Mouse (Mus musculus): Measurements from ENCODE around the gene Trpc4ap.
"Not testable (repeated sequence)": the region's sequence is repeated elsewhere in the genome, so short reads cannot be mapped to it uniquely, and the experiment has no call there.

Gene Trpc4ap

DNA sequence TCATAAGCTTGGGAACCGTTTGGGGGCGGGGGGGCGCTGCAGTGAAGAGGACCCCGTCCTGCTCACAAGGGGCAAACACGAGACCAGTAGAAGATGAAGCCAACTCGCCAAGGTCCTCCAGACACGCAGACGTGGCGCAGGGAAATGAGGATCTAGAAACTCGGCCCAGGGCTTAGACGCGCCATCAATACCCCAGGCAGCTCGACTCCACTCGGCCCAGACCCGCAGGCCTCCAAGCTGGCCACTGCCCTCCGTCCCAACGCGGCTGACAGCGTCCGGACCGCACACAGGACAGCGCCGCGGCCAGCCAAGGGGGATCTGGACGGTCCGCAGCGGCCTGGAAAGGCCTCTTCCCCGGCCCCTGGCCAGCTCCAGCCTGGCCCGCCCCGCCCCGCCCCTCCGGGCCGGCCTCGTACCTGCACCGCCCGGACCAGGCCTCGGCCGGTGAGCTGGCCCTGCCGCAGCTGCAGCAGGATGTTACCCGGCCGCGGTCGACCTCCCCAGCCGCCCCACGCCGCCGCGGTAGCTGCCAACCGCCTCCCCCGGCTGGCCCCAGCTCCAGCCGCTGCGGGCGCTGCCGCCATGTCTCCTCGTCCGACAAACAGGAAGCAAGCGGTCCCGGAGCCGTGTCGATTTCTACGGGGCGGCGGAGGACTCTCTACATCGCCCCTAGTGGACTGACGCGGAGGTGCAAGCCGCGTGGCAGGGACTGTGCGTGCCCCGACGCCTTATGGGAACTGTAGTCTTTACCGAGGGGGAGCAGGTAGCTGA lies at the start of gene Trpc4ap:
Trpc4ap (minus strand) TSS at position 662 of the 771 bp plus-strand sequence.
- DNase-seq (ENCODE audit: low spot score in 2 of 2), result peak; percentile 95 to 99

DNA sequence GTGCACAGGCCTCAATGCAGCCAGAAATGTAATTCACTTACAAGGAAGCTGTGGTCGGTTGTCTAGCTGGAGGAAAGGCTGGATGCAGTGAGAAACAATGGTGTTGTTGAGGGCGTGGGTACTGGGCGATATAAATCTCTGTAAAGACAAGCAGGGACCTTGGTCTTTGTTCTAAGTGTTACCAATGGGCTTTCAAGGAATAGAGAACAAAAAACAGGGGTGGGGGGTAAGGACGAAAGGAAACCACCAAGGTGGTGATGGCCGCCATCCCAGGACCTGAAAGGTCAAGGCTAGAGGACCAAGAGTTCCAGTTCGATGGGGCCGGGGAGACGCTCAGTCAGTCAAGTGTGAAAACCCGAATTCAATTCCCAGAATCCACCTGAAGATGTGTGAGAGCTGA lies 45.6 kb upstream of the Trpc4ap start:
- no peak for DNase-seq (ENCODE audit: low spot score in 2 of 2)

DNA sequence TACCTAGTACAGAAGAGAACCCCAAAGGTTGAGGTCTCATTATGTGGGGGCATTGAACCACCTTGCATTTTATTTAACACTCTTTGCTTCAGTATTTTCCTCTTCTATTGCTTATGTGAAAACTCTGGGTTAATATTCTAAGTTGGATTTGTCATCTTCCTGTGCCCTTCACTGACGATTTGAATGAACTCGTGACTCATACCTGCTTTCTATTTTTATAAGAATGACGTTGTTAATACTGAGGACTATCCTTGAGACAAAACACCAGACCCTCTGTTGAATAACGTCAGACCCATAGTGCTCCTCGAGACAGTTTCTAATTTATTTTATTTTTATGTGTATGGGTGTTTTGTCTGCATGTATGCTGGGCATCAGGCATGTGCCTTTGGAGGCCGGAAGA lies 44.8 kb upstream of the Trpc4ap start:
- DNase-seq (ENCODE audit: low spot score in 2 of 2), result no peak

DNA sequence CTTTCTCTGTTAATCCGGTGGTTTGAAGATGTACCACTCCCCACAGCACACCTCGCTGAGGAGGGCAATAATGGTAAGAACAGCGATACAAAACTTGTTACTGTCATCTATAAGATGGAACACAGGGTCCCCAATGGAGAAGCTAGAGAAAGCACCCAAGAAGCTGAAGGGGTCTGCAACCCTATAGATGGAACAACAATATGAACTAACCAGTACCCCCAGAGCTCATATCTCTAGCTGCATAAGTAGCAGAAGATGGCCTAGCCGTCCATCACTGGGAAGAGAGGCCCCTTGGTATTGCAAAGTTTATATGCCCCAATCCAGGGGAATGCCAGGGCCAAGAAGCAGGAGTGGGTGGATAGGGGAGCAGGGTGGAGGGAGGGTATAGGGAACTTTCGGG lies 43.6 kb upstream of the Trpc4ap start, which contains the start of gene Gm17581:
Gm17581 (minus strand) TSS at position 101 of the 400 bp plus-strand sequence.
- DNase-seq (ENCODE audit: low spot score in 2 of 2), result not testable (repeated sequence)

DNA sequence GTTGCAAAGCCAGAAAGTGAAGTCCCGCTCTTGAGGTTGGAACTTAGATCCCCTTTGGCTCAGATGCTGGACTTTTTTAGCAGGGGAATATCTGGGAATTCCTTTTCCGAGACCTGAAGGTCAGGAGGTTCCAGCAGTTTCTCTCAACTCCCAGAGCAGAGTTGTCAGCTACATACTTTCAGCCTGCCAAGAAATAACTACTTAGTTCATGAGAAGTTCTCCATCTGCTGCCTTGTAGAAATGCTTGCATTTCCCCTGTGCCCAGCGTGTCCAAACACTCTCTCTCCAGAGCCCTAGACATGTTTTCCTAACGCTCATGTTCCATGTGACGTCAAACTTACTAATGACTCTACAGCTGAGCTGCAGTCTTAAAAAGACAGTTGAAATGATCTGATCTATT lies 42.9 kb upstream of the Trpc4ap start:
- no peak for DNase-seq (ENCODE audit: low spot score in 2 of 2)

DNA sequence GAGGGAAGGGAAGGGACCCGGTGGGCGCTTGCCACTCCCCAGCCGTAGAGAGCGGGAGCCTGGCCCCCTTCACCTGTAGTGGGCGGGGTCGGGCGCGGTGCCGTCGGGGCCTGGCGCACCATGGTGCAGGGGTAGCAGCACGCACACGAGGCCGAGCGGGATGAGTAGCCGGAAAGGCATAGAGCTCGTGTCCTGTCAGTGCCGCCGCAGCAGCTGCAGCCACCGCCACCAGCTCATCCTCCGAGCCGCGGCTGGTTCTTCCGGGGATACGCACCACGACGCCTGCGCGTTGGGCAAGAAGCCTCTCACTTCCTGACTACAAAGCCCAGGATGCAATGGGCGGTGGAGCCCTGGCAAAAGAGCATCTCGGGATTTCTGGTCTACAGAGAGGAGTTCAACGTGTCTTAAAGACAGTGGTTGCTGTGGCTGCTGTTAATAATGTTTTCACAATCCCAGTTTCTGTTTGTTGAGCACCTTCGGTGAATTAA lies 37.0 kb upstream of the Trpc4ap start, which contains the start of gene Edem2:
Edem2 (minus strand) TSS at position 318 of the 488 bp plus-strand sequence.
- peak; percentile 88 to 92 for DNase-seq (ENCODE audit: low spot score in 2 of 2)

DNA sequence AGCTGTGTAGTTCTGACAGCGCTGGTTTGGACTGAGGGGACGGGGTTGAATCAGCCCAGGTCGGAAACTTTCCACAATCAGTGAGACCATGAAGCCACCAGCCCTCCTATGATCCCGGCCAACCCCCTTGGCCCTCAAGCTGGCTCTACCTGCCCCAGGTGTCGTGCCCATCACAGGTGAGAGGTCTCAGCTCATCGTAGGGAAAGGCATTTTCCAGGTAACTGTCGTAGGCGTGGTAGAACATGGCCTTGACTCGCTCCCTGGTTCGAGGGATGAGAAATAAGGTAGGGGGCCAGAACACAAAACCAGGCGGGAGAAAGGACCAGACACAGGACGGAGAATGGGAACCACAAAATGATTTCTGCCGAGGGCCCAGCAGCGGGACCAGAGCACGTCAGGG lies 36.6 kb upstream of the Trpc4ap start:
- DNase-seq (ENCODE audit: low spot score in 2 of 2), result no peak

DNA sequence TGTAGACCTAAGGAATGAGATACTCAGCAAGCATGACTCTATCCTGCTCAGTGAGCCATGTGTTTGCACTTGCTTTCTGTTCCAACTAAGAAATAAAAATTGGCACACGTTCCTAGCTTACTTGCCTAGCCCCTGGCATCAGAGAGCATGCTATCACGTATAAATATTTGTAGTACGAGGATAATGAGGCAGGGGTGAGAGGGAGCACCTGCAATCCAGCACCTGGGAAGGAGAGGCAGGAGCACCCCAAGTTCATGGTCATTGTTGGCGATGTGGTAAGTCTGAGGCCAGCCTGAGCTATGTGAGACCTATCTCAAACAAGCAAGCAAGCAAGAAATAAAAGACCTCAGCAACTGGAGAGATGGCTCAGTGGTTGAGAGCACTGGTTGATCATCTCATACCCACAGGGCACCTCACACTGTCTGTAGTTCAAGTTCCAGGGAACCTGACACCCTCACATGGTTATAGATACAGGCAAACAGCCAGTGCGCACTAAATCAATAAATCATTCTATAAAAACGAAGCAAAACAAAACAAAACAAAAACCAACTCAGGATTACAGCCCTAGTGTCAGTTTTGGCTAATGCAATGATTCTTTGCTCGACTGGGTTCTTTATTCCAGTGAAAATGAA lies 35.7 kb upstream of the Trpc4ap start:
- no peak for DNase-seq (ENCODE audit: low spot score in 2 of 2)

DNA sequence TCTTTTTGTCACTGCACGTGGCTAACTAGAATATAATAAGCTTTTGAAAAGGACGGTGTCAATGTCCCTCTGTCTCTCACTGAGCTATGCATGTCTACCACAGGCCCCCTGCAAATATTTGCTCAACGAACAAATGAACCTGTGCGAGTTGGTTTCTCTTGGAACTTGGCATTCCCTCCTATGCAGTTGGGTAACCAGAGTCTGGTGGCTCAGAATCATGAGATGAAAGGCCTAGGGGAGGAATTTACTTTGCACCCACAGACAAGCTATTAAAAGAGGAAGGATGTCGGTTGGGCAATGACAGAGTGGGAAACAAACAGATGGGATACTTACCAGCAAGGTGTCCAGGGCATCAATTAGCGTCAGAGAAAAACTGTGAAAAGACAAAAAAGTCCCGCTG lies 34.1 kb upstream of the Trpc4ap start:
- no peak for DNase-seq (ENCODE audit: low spot score in 2 of 2)

DNA sequence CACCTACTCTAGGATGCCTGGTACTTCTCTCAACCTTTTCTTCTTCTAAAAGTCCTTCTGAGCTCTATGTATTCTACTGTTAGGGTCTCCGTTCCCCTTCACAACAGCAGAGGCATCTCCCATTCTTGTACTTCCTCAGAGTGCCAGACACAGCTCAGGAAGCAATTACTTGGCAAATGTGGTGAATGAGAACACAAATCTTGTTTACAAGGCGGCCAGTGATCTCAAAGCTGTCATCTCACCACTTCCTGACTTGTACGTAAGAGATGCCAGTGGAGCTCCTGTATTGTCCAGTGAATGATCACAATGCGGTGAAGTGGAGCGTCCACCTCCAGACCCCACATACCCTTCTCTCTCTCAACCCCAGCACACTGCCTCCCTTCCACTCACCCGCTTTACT lies 32.3 kb upstream of the Trpc4ap start:
- no peak for DNase-seq (ENCODE audit: low spot score in 2 of 2)

DNA sequence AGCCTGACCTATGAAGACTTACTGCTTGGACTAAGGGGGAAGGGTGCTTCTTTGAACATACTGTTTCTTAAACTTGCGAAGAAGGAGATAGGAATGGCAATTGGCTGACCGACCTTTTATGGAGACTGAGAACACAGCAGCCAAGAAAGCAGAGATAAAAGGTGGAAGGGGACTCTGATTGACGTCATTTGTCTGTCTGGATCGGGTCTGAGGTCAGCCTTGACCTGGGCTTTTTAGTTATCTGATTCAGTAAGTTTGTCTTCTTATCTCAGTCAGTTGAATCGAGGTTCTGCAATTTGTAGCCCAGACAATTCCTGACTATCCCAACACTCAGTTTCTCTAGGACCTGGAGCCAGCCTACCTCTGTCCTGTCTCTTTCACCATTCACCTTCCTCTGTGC lies 31.9 kb upstream of the Trpc4ap start:
- DNase-seq (ENCODE audit: low spot score in 2 of 2), result no peak

DNA sequence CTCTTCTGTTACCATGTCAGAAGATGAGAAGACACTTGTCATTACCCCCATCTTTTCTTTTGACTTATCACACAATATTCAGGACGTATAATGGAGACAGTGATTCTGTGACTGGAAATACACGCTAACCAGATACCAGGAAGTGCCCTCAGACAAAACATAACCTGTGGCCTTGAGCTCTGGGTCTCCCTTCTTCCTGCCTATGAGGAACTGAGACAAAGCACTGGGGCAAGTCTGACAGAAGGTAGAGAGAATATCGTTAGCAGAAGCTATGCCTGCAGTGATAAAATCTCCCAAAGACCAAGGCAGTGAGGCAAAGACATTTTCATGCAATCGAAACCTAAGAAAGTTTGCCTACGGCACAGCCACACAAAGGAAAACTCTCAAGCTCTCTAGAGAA lies 28.4 kb upstream of the Trpc4ap start:
- no peak for DNase-seq (ENCODE audit: low spot score in 2 of 2)

DNA sequence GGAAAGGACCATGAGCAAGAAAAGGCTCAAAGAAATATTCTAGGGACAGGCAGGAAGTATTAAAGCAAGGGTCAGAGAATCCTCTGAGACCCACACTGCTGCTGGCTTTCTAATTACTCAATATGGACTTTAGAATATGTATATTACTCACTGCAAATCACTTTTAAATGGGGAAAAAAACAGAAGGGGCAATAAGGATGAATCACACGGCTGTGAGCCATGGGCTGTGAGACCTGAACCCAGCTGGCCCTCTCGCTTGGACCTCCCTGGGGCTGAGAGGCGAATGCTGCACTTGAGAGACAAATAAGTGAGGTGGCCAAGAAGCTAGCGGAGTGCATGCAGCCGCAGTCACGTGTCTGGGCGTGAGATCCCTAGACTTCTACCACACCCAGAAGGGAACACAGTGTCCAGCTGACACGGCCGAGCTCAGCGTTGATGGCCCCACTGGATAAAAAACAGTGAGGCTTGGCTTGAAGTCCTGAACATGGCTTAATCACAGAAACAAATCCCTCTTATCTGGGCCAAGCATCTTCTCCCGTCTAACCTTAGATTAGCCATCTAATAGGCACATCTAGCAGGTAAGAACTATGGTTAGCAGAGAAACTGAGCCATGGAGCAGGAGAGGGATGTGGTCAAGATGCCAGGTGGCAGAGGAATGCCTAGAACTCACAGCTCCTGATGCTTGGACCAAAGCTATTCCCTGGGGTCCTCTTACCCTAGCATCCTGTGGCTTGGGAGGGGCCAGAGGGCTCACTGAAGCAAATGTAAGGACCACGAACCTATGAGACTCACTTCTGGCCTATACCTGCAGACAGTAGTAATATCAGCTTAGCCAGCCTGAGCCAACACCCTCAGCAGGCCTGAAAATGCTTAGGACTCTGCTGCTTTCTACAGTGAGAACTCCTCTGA lies 25.2 kb upstream of the Trpc4ap start:
- no peak for DNase-seq (ENCODE audit: low spot score in 2 of 2)

DNA sequence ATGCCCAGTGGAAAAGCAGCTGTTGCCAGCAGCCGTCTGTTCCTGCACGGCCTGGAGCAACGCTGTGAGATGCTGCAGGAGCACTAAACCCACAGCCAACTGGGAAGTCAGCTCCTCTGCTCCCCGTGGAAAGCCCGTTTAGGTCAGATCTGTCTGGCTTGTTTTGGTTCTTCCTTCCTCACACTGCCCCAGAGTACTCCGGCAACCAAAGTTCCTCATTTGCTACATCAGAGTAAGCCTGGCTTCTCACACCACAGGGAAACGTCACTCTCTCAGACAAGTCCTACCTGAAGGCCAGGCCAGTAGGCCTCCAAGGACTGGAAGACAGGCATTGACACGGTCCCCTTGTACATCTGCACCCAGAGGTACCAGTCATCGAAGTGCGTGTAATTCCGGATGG lies 18.4 kb upstream of the Trpc4ap start:
- no peak for DNase-seq (ENCODE audit: low spot score in 2 of 2)

DNA sequence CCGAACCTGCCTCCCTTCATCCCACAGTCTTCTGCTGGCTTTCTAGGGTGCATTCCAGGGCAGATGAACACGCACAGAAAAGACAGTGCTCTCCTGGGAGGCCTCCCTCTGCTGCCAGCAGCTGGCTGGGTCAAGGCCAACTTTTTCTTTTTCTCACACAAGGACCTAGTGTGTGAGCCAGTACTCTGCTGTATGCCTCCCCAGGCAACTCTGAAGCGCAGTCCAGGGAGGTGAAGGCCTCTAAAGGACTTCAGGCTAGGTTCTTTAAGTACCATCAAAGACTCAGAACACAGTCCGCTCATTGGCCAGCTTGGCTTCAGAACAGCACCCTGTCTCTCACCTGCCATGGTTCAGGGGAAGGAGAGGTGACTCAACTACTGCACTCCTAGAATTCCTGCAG lies 15.1 kb upstream of the Trpc4ap start:
- DNase-seq (ENCODE audit: low spot score in 2 of 2), result no peak

DNA sequence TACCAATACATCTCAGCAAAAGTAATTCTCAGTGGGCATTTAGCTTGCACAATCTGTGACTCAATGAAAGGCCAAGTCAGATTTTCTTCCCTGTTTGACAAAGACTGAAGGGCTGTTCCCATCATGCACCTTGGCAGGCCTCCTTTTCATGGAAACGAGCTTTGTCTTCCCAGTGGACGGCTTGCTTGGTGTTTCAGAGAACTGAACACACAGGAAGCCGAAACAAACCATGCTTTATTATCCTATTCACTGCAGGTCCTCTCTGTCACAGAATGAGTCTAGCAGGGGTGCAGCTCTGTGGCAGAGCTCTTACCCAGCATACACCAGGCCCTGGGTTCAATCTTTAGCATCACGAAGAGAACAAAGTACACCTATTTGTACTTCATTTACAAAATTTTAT lies 11.4 kb upstream of the Trpc4ap start:
- DNase-seq (ENCODE audit: low spot score in 2 of 2), result no peak

DNA sequence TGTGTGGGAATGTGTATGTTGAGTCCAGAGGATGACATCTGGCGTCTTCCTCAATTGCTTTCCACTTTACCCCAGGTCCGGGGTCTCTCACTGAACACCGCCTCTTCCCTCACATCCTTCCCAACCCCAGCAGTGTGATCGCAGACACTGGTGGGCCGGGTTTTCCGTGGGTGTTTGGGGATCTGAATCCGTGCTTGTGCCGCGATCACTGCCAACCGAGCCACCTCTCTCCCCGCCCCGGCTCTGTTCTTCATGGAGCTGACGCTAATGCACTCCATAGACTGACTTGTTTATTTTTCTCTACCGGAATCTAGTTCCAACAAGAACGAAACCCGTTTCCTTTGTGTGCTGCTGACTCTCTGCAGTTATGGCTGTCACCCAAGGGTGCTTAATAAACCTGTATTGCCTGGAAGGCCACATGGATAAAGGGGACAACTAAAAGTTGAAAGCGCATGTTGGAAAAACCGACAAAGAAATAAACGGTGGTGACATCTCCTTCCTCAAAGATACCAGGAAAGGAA lies 9.3 kb upstream of the Trpc4ap start:
- DNase-seq (ENCODE audit: low spot score in 2 of 2), result no peak

DNA sequence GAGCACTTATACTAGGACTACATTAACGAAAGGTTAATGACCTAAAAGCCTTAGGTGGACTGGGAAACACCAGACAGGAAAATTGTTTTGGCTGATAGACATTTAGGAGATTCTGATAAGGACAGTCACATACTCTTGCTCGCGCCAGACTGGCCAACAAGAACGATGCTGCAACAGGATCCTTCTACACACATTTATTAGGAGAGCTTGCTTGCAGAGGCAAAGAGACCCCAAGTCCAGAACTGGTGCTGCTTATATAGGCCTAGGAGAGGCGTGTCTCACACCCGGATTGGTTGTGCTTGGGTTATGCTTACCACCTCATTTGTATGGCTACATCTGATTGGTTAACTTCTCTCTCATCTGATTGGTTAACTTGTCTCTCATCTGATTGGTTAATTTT lies 6.3 kb upstream of the Trpc4ap start:
- not testable (repeated sequence) for DNase-seq (ENCODE audit: low spot score in 2 of 2)

DNA sequence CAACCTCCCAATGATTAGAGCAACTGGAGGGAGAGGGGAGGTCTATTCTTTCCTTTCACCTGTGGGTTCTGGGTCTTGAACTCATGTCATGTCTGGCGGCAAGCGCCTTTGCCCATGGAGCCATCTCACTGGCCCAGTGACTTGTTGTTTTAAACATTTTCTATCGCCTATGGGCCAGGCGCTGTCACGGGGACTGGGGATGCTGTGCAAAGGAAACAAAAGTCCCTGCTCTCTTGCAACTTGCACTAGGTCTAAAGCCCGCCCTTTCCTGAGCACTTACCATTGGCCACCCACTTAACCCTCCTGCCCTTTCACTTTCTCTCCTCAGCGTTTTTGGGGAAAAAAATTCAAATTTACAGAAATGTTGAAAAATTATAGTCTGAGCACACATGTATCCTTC lies 4.7 kb upstream of the Trpc4ap start:
- DNase-seq (ENCODE audit: low spot score in 2 of 2), result no peak

DNA sequence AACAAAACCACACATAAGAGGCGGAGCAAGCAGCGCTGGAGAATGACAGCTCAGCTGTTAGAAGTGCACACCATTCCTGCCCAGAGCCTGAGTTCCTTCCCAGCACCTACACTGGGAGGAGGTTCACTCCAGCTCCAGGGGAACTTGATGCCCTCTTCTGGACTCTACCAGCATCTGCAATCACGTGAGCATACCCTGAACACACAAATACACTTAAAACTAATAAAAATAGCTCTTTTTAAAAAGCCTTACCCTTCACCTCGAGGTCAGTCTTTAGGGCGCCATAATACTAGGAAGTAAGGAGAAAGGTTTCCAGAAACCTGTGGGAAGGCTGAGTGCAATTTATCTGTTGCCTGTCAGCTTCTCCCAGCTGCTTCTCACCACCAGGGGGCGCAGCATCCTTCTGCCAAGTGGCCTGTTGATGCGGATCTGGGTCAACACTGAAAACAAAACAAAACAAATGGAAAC lies 3.9 kb upstream of the Trpc4ap start:
- DNase-seq (ENCODE audit: low spot score in 2 of 2), result peak; percentile 60 to 94

DNA sequence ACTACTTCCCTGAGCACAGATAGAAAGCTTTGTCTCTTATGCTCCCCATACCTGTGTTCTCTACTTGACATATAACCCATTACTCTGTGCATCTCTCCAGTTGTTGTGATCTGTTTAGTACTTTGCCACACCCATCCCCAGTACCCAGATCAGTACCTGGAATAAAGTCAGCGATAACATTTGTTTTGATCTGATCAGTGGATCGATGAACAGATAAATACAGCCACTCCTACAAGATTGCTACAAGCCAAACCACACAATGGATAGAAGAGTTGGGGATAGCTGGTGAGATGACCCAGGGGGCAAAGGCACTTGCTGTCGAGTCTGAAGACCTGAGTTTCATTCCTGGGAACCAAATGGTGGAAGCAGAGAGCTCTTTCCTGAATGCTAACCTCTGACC lies 3.1 kb upstream of the Trpc4ap start:
- DNase-seq (ENCODE audit: low spot score in 2 of 2), result no peak

DNA sequence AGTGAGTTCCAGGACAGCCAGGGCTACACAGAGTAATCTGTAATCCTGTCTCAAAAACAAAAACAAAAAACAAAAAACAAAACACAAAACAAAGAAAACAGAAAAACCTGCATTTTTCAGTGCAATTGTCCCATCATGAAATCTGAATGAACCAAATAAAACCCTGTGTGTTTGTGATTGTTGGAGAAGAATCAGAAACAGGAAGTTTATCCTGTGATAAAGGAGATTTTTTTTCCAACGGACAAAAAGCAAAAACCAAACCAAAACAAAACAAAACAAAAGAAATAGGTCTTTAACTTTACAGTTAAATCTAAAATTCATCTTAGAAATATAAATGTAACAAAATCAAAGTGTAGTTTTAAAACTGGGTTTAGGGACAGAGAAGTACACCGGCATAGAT lies 2.4 kb upstream of the Trpc4ap start:
- no peak for DNase-seq (ENCODE audit: low spot score in 2 of 2)
